Mouse (Mus musculus): ENCODE results near the gene Fut2. TPM values are rescaled to one million over a fixed set of nuclear protein-coding genes. Genes with fewer than 3 reads are reported as not detected.

The Fut2 gene
- polyA plus RNA-seq, 1 experiment from 2014 or later = 0.60 TPM

- H3K4me1 ChIP-seq (replicated peaks; ENCODE audit: control insufficient read depth, insufficient read depth, low read length) = peaks cover 41% of the 10 kb centered on the region
- no peaks in the 10 kb centered on the region for H3K36me3 ChIP-seq (ENCODE audit: control insufficient read depth, insufficient read depth, low read length)
- ATAC-seq (ENCODE audit: low read depth) = peak; percentile 92
- no peaks in the 10 kb centered on the region for H3K9me3 ChIP-seq (ENCODE audit: control insufficient read depth, low read length)
- H3K27me3 ChIP-seq (ENCODE audit: control insufficient read depth, insufficient read depth, low read depth, low read length) = no peaks in the 10 kb centered on the region
- H3K4me2 ChIP-seq (ENCODE audit: low read depth, low read length) = peak overlapping the region; percentile 91
- peak overlapping the region; percentile 57 for H3K4me3 ChIP-seq (ENCODE audit: low read length)
- H3K27ac ChIP-seq (ENCODE audit: low read length) = peak overlapping the region; percentile 89
- WGBS = 6% methylated on average over 28 of the region's 28 CpGs
- H3K9ac ChIP-seq (ENCODE audit: low read length) = peak overlapping the region; percentile 80
Measured at GRCm38 (mm10) chr7:45643441-45644178, 22.6 kb downstream of the Fut2 start.

GRCm38 (mm10) chr7:45642503-45643255 lies 23.5 kb downstream of the Fut2 start:
- no peak for ATAC-seq (ENCODE audit: low read depth)
- Histone ChIP-seq H3K4me2 (ENCODE audit: low read depth, low read length) (peak overlapping the region; percentile 91), H3K9me3 (ENCODE audit: control insufficient read depth, low read length) (no peaks in the 10 kb centered on the region), H3K27ac (ENCODE audit: low read length) (peak overlapping the region; percentile 89), H3K4me1 (replicated peaks; ENCODE audit: control insufficient read depth, insufficient read depth, low read length) (peaks cover 47% of the 10 kb centered on the region), H3K9ac (ENCODE audit: low read length) (peak overlapping the region; percentile 80), H3K36me3 (ENCODE audit: control insufficient read depth, insufficient read depth, low read length) (no peaks in the 10 kb centered on the region), H3K4me3 (ENCODE audit: low read length) (peak overlapping the region; percentile 57), H3K27me3 (ENCODE audit: control insufficient read depth, insufficient read depth, low read depth, low read length) (no peaks in the 10 kb centered on the region)
- WGBS = 27% methylated on average over 16 of the region's 16 CpGs

- peaks cover 47% of the 10 kb centered on the region for H3K4me1 ChIP-seq (replicated peaks; ENCODE audit: control insufficient read depth, insufficient read depth, low read length)
- H3K4me3 ChIP-seq (ENCODE audit: low read length) = peak overlapping the region; percentile 57
Measured at GRCm38 (mm10) chr7:45642083-45642482, 24.1 kb downstream of the Fut2 start.

GRCm38 (mm10) chr7:45641391-45642040 lies 24.7 kb downstream of the Fut2 start:
- peak overlapping the region; percentile 80 for H3K9ac ChIP-seq (ENCODE audit: low read length)
- H3K27me3 ChIP-seq (ENCODE audit: control insufficient read depth, insufficient read depth, low read depth, low read length) = no peaks in the 10 kb centered on the region
- peaks cover 49% of the 10 kb centered on the region for H3K4me1 ChIP-seq (replicated peaks; ENCODE audit: control insufficient read depth, insufficient read depth, low read length)
- 33% methylated on average over 17 of the region's 17 CpGs for WGBS
- peaks cover 5% of the 10 kb centered on the region for H3K36me3 ChIP-seq (ENCODE audit: control insufficient read depth, insufficient read depth, low read length)
- peak overlapping the region; percentile 91 for H3K4me2 ChIP-seq (ENCODE audit: low read depth, low read length)
- no peaks in the 10 kb centered on the region for H3K9me3 ChIP-seq (ENCODE audit: control insufficient read depth, low read length)
- peak overlapping the region; percentile 89 for H3K27ac ChIP-seq (ENCODE audit: low read length)
- H3K4me3 ChIP-seq (ENCODE audit: low read length) = peak overlapping the region; percentile 57
- peak; percentile 37 for ATAC-seq (ENCODE audit: low read depth)

More at GRCm38 (mm10) chr7:45642083-45642482, 24.1 kb downstream of the Fut2 start:
- ATAC-seq (ENCODE audit: low read depth) = no peak
- H3K9me3 ChIP-seq (ENCODE audit: control insufficient read depth, low read length) = no peaks in the 10 kb centered on the region
- 65% methylated on average over 5 of the region's 5 CpGs for WGBS
- H3K9ac ChIP-seq (ENCODE audit: low read length) = peak overlapping the region; percentile 80
- no peaks in the 10 kb centered on the region; the same call in 1 of the 2 replicates for H3K36me3 ChIP-seq (ENCODE audit: control insufficient read depth, insufficient read depth, low read length)
- H3K4me2 ChIP-seq (ENCODE audit: low read depth, low read length) = peak overlapping the region; percentile 91
- no peaks in the 10 kb centered on the region for H3K27me3 ChIP-seq (ENCODE audit: control insufficient read depth, insufficient read depth, low read depth, low read length)
- H3K27ac ChIP-seq (ENCODE audit: low read length) = peak overlapping the region; percentile 89

- no peaks in the 10 kb centered on the region for H3K9me3 ChIP-seq (ENCODE audit: control insufficient read depth, low read length)
- H3K9ac ChIP-seq (ENCODE audit: low read length) = peak overlapping the region; percentile 12; the same call in 1 of the 2 replicates
- H3K27me3 ChIP-seq (ENCODE audit: control insufficient read depth, insufficient read depth, low read depth, low read length) = no peaks in the 10 kb centered on the region
- peaks cover 9% of the 10 kb centered on the region for H3K36me3 ChIP-seq (ENCODE audit: control insufficient read depth, insufficient read depth, low read length)
- H3K4me2 ChIP-seq (ENCODE audit: low read depth, low read length) = no peak overlapping the region
- peaks cover 61% of the 10 kb centered on the region for H3K4me1 ChIP-seq (replicated peaks; ENCODE audit: control insufficient read depth, insufficient read depth, low read length)
- peak overlapping the region; percentile 19; the same call in 1 of the 2 replicates for H3K27ac ChIP-seq (ENCODE audit: low read length)
- no peak for ATAC-seq (ENCODE audit: low read depth)
- no peak overlapping the region for H3K4me3 ChIP-seq (ENCODE audit: low read length)
- 77% methylated on average over 19 of the region's 19 CpGs for WGBS
Measured at GRCm38 (mm10) chr7:45640191-45640957, 25.8 kb downstream of the Fut2 start.

- no peak for ATAC-seq (ENCODE audit: low read depth)
- Histone ChIP-seq H3K4me1 (replicated peaks; ENCODE audit: control insufficient read depth, insufficient read depth, low read length) (peaks cover 64% of the 10 kb centered on the region), H3K27me3 (ENCODE audit: control insufficient read depth, insufficient read depth, low read depth, low read length) (no peaks in the 10 kb centered on the region), H3K27ac (ENCODE audit: low read length) (peak within 1 kb of the TSS; percentile 36), H3K9me3 (ENCODE audit: control insufficient read depth, low read length) (no peaks in the 10 kb centered on the region), H3K4me3 (ENCODE audit: low read length) (no peak within 1 kb of the TSS), H3K36me3 (ENCODE audit: control insufficient read depth, insufficient read depth, low read length) (peaks cover 9% of the 10 kb centered on the region), H3K9ac (ENCODE audit: low read length) (peak within 1 kb of the TSS; percentile 12; the same call in 1 of the 2 replicates), H3K4me2 (ENCODE audit: low read depth, low read length) (peak within 1 kb of the TSS; percentile 12; the same call in 1 of the 2 replicates)
- WGBS = 25% methylated on average over 19 of the region's 19 CpGs
Measured at GRCm38 (mm10) chr7:45639561-45640027, 26.6 kb downstream of the Fut2 start, which contains the start of gene Mamstr. Gene Mamstr (plus strand): TSS chr7:45639977.

GRCm38 (mm10) chr7:45638623-45639401 lies 27.4 kb downstream of the Fut2 start:
- H3K4me2 ChIP-seq (ENCODE audit: low read depth, low read length) = peak overlapping the region; percentile 56
- H3K27me3 ChIP-seq (ENCODE audit: control insufficient read depth, insufficient read depth, low read depth, low read length) = no peaks in the 10 kb centered on the region
- ATAC-seq (ENCODE audit: low read depth) = peak; percentile 83
- H3K4me1 ChIP-seq (replicated peaks; ENCODE audit: control insufficient read depth, insufficient read depth, low read length) = peaks cover 64% of the 10 kb centered on the region
- H3K9me3 ChIP-seq (ENCODE audit: control insufficient read depth, low read length) = no peaks in the 10 kb centered on the region
- H3K36me3 ChIP-seq (ENCODE audit: control insufficient read depth, insufficient read depth, low read length) = peaks cover 9% of the 10 kb centered on the region
- H3K9ac ChIP-seq (ENCODE audit: low read length) = peak overlapping the region; percentile 46
- H3K4me3 ChIP-seq (ENCODE audit: low read length) = peak overlapping the region; percentile 40
- WGBS = 20% methylated on average over 29 of the region's 29 CpGs
- H3K27ac ChIP-seq (ENCODE audit: low read length) = peak overlapping the region; percentile 36; the same call in 1 of the 2 replicates

- Histone ChIP-seq H3K9me3 (ENCODE audit: control insufficient read depth, low read length) (no peaks in the 10 kb centered on the region), H3K9ac (ENCODE audit: low read length) (no peak overlapping the region), H3K27ac (ENCODE audit: low read length) (no peak overlapping the region), H3K4me1 (replicated peaks; ENCODE audit: control insufficient read depth, insufficient read depth, low read length) (peaks cover 63% of the 10 kb centered on the region), H3K27me3 (ENCODE audit: control insufficient read depth, insufficient read depth, low read depth, low read length) (no peaks in the 10 kb centered on the region), H3K36me3 (ENCODE audit: control insufficient read depth, insufficient read depth, low read length) (peaks cover 9% of the 10 kb centered on the region), H3K4me2 (ENCODE audit: low read depth, low read length) (peak overlapping the region; percentile 56; the same call in 1 of the 2 replicates), H3K4me3 (ENCODE audit: low read length) (no peak overlapping the region)
- WGBS = 83% methylated on average over 6 of the region's 6 CpGs
- no peak for ATAC-seq (ENCODE audit: low read depth)
Measured at GRCm38 (mm10) chr7:45637710-45638109, 28.5 kb downstream of the Fut2 start.
